Mouse (Mus musculus) stomach, postnatal 0 days (tissue): ENCODE data around the gene Grip2.

ENCODE experiments used
- CTCF ChIP-seq: IDR thresholded peaks from 2 replicates; pipeline ENCODE4 v1.5.1; 2016; ENCODE audit warnings: antibody characterized with exemption, low read depth, mild to moderate bottlenecking, moderate library complexity
- EP300 ChIP-seq: optimal IDR thresholded peaks from 2 replicates; pipeline ENCODE3; 2016; ENCODE audit warnings: antibody characterized with exemption

DNA sequence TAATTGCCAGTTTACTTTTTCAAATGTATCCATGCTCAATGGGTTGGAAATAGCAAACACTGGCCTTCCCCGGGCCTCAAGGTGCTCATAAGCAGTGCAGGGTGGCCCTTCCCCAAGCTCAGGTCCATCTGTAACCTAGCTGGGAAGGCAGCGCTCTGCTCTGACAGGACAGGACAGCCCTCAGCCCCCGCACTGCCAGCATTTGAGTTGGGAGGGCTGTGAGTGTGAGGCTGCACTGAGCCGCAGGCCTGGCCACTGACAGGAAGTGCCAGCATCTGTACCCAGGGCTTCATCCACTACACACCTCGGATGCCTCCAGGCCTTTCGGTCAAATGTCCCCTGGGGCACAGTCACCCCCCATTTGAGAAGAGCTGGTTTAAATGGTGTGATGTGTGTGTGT, 11.1 kb downstream of the Grip2 start:
- no peak for TF ChIP-seq CTCF
- no peak for TF ChIP-seq EP300
